In the genomic region with DNA sequence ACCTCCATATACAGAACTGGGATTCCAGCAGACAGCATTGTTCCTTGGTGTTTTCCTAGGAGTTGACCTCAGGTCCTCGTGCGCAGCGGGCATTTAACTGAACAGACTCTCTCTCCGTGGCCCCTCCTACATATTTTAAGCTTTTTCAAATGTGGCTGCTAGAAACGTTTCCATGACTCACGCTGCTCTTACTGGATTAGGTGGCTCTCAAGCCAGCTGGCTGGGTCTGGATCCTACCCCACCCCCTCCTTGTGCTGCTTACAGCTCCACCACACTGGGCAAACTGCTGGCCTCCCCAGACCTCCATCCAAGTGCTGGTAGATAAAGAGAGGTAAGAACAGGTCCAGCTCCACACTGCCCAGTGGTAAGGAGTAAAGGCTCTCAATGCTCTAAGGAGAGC, we compare ENCODE assay signal across 8 mouse cellular contexts. TPM values are rescaled to one million over a fixed set of nuclear protein-coding genes. Genes with fewer than 3 reads are reported as not detected.
A peak's percentile ranks its signal among the peaks of the same experiment; 100 is the strongest.
DNase-seq lines count a peak whose midpoint lies in the region; ATAC-seq and TF ChIP-seq lines count a peak whose summit lies in the region.

No protein-coding gene starts in this region.

- H3K4me2 ChIP-seq in heart, embryonic 12.5 days: peak overlapping the region; percentile 14; the same call in 1 of the 2 replicates

- peaks cover 59% of the 10 kb centered on the region for H3K4me1 ChIP-seq in heart, embryonic 12.5 days (replicated peaks)
- H3K4me1 ChIP-seq in lung, adult 2 months (ENCODE audit: control insufficient read depth, insufficient read depth, low read length): peaks cover 14% of the 10 kb centered on the region

- TF ChIP-seq CTCF in lung, adult 2 months (IDR thresholded peaks at IDR 0.05; ENCODE audit: insufficient read depth, low read length): no peak

- WGBS in heart, embryonic 12.5 days: 23% methylated on average over 6 of the region's 6 CpGs
- WGBS in lung, adult 2 months: 53% methylated on average over 6 of the region's 6 CpGs

- peak overlapping the region; percentile 86 for H3K27ac ChIP-seq in heart, embryonic 12.5 days (ENCODE audit: poor library complexity, severe bottlenecking)

- H3K27me3 ChIP-seq in heart, embryonic 12.5 days (replicated peaks): no peaks in the 10 kb centered on the region

- H3K9me3 ChIP-seq in heart, embryonic 12.5 days (replicated peaks): peaks cover 5% of the 10 kb centered on the region; the same call in 1 of the 2 replicates

- peaks cover 4% of the 10 kb centered on the region for H3K36me3 ChIP-seq in heart, embryonic 12.5 days

- no peak overlapping the region for H3K4me3 ChIP-seq in heart, embryonic 12.5 days
- no peak overlapping the region for H3K4me3 ChIP-seq in lung, adult 2 months (replicated peaks; ENCODE audit: extremely low read depth, low read depth, low read length)

- TF ChIP-seq POLR2A in lung, adult 2 months (IDR thresholded peaks at IDR 0.05; ENCODE audit: borderline replicate concordance, extremely low read depth, low read depth, low read length): 0 out of 2 replicates have a peak, but pooled peaks have one; percentile 6

- DNase-seq in cerebellum, adult 18-20 months: no peak
- peak; percentile 59 for DNase-seq in Muller cell, postnatal 12 days (ENCODE audit: inconsistent ontology term)
- DNase-seq in lung, adult 2 months: peak; percentile 70
- DNase-seq in yolk sac, embryonic 10.5 days (ENCODE audit: low spot score): peak; percentile 56

- no peak overlapping the region for H3K9ac ChIP-seq in heart, embryonic 12.5 days

- 0 out of 2 replicates have a peak, but pooled peaks have one; percentile 12 for ATAC-seq in cerebellum, adult (ENCODE audit: insufficient number of reproducible peaks, low FRiP score, low TSS enrichment)
- peak; percentile 62; the same call in 1 of the 2 replicates for ATAC-seq in heart, embryonic 12.5 days (ENCODE audit: insufficient number of reproducible peaks, low FRiP score)
- ATAC-seq in megakaryocyte-erythroid progenitor cell, adult 5-6 weeks (replicated peaks; ENCODE audit: low FRiP score, low TSS enrichment, poor library complexity, severe bottlenecking): no peak
- ATAC-seq in erythroblast, adult 5-6 weeks (replicated peaks; ENCODE audit: low FRiP score, poor library complexity, severe bottlenecking): no peak

RNA-seq across cellular contexts. Expression of a gene that starts 17.5 kb away (rescaled TPM):
- polyA plus RNA-seq in heart, embryonic 12.5 days (2016; fragmentation: Nextera tagmentation; extraction: Ambion mirVana): 126 and 127 TPM in 2 replicates
- polyA plus RNA-seq in lung, adult 2 months (2012; rRNA removed): 106 and 153 TPM in 2 replicates
- total RNA-seq in megakaryocyte-erythroid progenitor cell, adult 5-6 weeks (2014; fragmentation: Nextera tagmentation): not detected in 2 replicates
- 0.14 and 0.38 TPM in 2 replicates for total RNA-seq in megakaryocyte-erythroid progenitor cell, adult 5-6 weeks (2017)
- 27.1 and 37.8 TPM in 2 replicates for total RNA-seq in erythroblast, adult 5-6 weeks (2015; ENCODE audit: low replicate concordance)
- total RNA-seq in erythroblast, adult 5-6 weeks (2017; ENCODE audit: low replicate concordance): 26.2 and 29.1 TPM in 2 replicates

RNA-seq across cellular contexts. Expression of a gene that starts 46.9 kb away (rescaled TPM):
- 28.8 and 29.0 TPM in 2 replicates for polyA plus RNA-seq in heart, embryonic 12.5 days (2016; fragmentation: Nextera tagmentation; extraction: Ambion mirVana)
- 10.0 and 11.9 TPM in 2 replicates for polyA plus RNA-seq in lung, adult 2 months (2012; rRNA removed)
- total RNA-seq in megakaryocyte-erythroid progenitor cell, adult 5-6 weeks (2014; fragmentation: Nextera tagmentation): 19.7 and 28.0 TPM in 2 replicates
- total RNA-seq in megakaryocyte-erythroid progenitor cell, adult 5-6 weeks (2017): 68.8 and 85.7 TPM in 2 replicates
- 13.2 and 15.0 TPM in 2 replicates for total RNA-seq in erythroblast, adult 5-6 weeks (2015; ENCODE audit: low replicate concordance)
- total RNA-seq in erythroblast, adult 5-6 weeks (2017; ENCODE audit: low replicate concordance): 15.6 and 29.0 TPM in 2 replicates

Comparison
In these comparisons a context has a peak if more than half of its experiments do, and no peak if none do; other contexts are left out.
1. ATAC-seq: peak in cerebellum, adult (single experiment) and heart, embryonic 12.5 days (single experiment); none in megakaryocyte-erythroid progenitor cell, adult 5-6 weeks (single experiment) and erythroblast, adult 5-6 weeks (single experiment).
2. DNase-seq: peak in Muller cell, postnatal 12 days (single experiment), lung, adult 2 months (single experiment) and yolk sac, embryonic 10.5 days (single experiment); none in cerebellum, adult 18-20 months (0 of 2).
3. RNA of a gene that starts 17.5 kb away (total RNA-seq): 26.2 to 37.8 TPM in erythroblast, adult 5-6 weeks; 0.14 to 0.38 TPM in megakaryocyte-erythroid progenitor cell, adult 5-6 weeks; every median in the first group is over 10 times any median in the second.